Comparison of ENCODE assay signal across 13 mouse cellular contexts in the genomic region with DNA sequence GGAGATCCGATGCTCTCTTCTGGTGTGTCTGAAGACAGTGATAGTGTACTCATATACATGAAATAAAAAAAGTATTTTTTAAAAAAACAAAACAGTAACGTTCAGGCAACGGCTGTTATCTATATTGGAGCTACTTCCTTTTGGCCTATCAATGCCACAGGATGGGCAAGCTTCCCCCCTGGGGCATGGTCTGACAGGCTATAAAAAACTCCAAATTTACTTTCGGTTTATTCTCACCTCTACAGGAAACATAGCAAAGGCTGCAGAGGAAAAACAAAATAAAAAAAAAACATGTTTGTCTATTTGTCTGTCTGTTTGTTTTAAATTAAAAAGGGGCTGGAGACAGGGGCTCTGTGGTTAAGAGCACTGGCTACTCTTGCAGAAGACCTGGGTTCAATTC. TPM values are rescaled to one million over a fixed set of nuclear protein-coding genes. Genes with fewer than 3 reads are reported as not detected.
DNase-seq lines count a peak whose midpoint lies in the region; ATAC-seq and TF ChIP-seq lines count a peak whose summit lies in the region.
"Had no signal": no experiment of that assay in that cellular context is flagged by ENCODE, and none has a peak within 500 bp of the region (broad histone marks: within the 10 kb centered on the region; RNA-seq: fewer than 3 reads in every experiment).

No protein-coding gene starts in this region.

- WGBS in kidney, embryonic 16.5 days = 49% methylated on average over 4 of the region's 4 CpGs
- WGBS in liver, postnatal 0 days (ENCODE audit: insufficient replicate concordance) = 16% methylated on average over 4 of the region's 4 CpGs
- 88% methylated on average over 4 of the region's 4 CpGs for WGBS in midbrain, embryonic 16.5 days
- 84% methylated on average over 4 of the region's 4 CpGs for WGBS in hindbrain, embryonic 14.5 days

- no peak for TF ChIP-seq CTCF in liver, postnatal 0 days (IDR thresholded peaks at IDR 0.05; ENCODE audit: low read depth)

- no peak for TF ChIP-seq EP300 in liver, postnatal 0 days (IDR thresholded peaks at IDR 0.05; ENCODE audit: low read depth)

- H3K9ac ChIP-seq in kidney, embryonic 16.5 days (replicated peaks; ENCODE audit: low read length) = no peak overlapping the region
- 0 out of 2 replicates have a peak overlapping the region, but pooled peaks have one; percentile 10 for H3K9ac ChIP-seq in liver, postnatal 0 days (replicated peaks)
- H3K9ac ChIP-seq in midbrain, embryonic 16.5 days (ENCODE audit: low read depth, low read length) = no peak overlapping the region
- H3K9ac ChIP-seq in hindbrain, embryonic 14.5 days = no peak overlapping the region
- H3K9ac ChIP-seq: heart, embryonic 15.5 days; limb, embryonic 13.5 days had no signal

- H3K27me3 ChIP-seq in kidney, embryonic 16.5 days (ENCODE audit: insufficient read depth, low read length) = peaks cover 6% of the 10 kb centered on the region; the same call in 1 of the 2 replicates
- H3K27me3 ChIP-seq in liver, postnatal 0 days (ENCODE audit: insufficient read depth, low read length) = no peaks in the 10 kb centered on the region
- no peaks in the 10 kb centered on the region for H3K27me3 ChIP-seq in midbrain, embryonic 16.5 days (ENCODE audit: control insufficient read depth, insufficient read depth, low read depth, low read length)
- peaks cover 7% of the 10 kb centered on the region for H3K27me3 ChIP-seq in hindbrain, embryonic 14.5 days (ENCODE audit: control insufficient read depth, insufficient read depth, low read length)
- H3K27me3 ChIP-seq: heart, embryonic 15.5 days had no signal

- no peaks in the 10 kb centered on the region for H3K9me3 ChIP-seq in kidney, embryonic 16.5 days (ENCODE audit: low read length)
- H3K9me3 ChIP-seq in liver, postnatal 0 days (ENCODE audit: low read length) = no peaks in the 10 kb centered on the region
- no peaks in the 10 kb centered on the region for H3K9me3 ChIP-seq in midbrain, embryonic 16.5 days (replicated peaks; ENCODE audit: control insufficient read depth, low read length, poor library complexity, severe bottlenecking)
- H3K9me3 ChIP-seq in hindbrain, embryonic 14.5 days (ENCODE audit: control insufficient read depth, low read length) = no peaks in the 10 kb centered on the region
- H3K9me3 ChIP-seq: heart, embryonic 15.5 days; limb, embryonic 13.5 days; midbrain, embryonic 10.5 days had no signal

- 0 out of 2 replicates have a peak, but pooled peaks cover 2% of the 10 kb centered on the region for H3K4me1 ChIP-seq in kidney, embryonic 16.5 days (ENCODE audit: insufficient read depth, low read length)
- H3K4me1 ChIP-seq in liver, postnatal 0 days (ENCODE audit: insufficient read depth) = peaks cover 40% of the 10 kb centered on the region
- H3K4me1 ChIP-seq in midbrain, embryonic 16.5 days (ENCODE audit: control insufficient read depth, insufficient read depth, low read length) = peaks cover 2% of the 10 kb centered on the region; the same call in 1 of the 2 replicates
- no peaks in the 10 kb centered on the region for H3K4me1 ChIP-seq in hindbrain, embryonic 14.5 days (replicated peaks; ENCODE audit: control insufficient read depth, insufficient read depth, low read length)
- H3K4me1 ChIP-seq: heart, embryonic 15.5 days had no signal

- H3K4me2 ChIP-seq in kidney, embryonic 16.5 days (replicated peaks; ENCODE audit: low read depth, low read length) = no peak overlapping the region
- H3K4me2 ChIP-seq in liver, postnatal 0 days (ENCODE audit: low read depth, low read length) = peak overlapping the region; percentile 57
- no peak overlapping the region for H3K4me2 ChIP-seq in midbrain, embryonic 16.5 days (ENCODE audit: low read length)
- no peak overlapping the region for H3K4me2 ChIP-seq in hindbrain, embryonic 14.5 days (replicated peaks)
- H3K4me2 ChIP-seq: heart, embryonic 15.5 days; limb, embryonic 13.5 days had no signal

- no peak overlapping the region for H3K4me3 ChIP-seq in kidney, embryonic 16.5 days (ENCODE audit: low read length)
- peak overlapping the region; percentile 15 for H3K4me3 ChIP-seq in liver, postnatal 0 days (ENCODE audit: low read depth, low read length)
- no peak overlapping the region for H3K4me3 ChIP-seq in midbrain, embryonic 16.5 days (ENCODE audit: low read depth, low read length)
- no peak overlapping the region for H3K4me3 ChIP-seq in hindbrain, embryonic 14.5 days (replicated peaks; ENCODE audit: low read length)
- H3K4me3 ChIP-seq: heart, embryonic 15.5 days; limb, embryonic 13.5 days; midbrain, embryonic 10.5 days had no signal

- no peak for ATAC-seq in kidney, embryonic 16.5 days (ENCODE audit: low FRiP score, low TSS enrichment)
- ATAC-seq in liver, postnatal 0 days = no peak
- no peak for ATAC-seq in midbrain, embryonic 16.5 days
- no peak for ATAC-seq in hindbrain, embryonic 14.5 days (ENCODE audit: low FRiP score)

- no peaks in the 10 kb centered on the region for H3K36me3 ChIP-seq in kidney, embryonic 16.5 days (ENCODE audit: insufficient read depth, low read length)
- H3K36me3 ChIP-seq in liver, postnatal 0 days (replicated peaks; ENCODE audit: insufficient read depth, low read length) = 0 out of 2 replicates have a peak, but pooled peaks cover 2% of the 10 kb centered on the region
- no peaks in the 10 kb centered on the region for H3K36me3 ChIP-seq in midbrain, embryonic 16.5 days (ENCODE audit: control insufficient read depth, insufficient read depth, low read length)
- H3K36me3 ChIP-seq in hindbrain, embryonic 14.5 days (replicated peaks; ENCODE audit: control insufficient read depth, insufficient read depth) = no peaks in the 10 kb centered on the region
- H3K36me3 ChIP-seq: heart, embryonic 15.5 days; limb, embryonic 13.5 days; midbrain, embryonic 10.5 days had no signal

- DNase-seq in kidney, postnatal 25 days = peak; percentile 30 to 48
- peak; percentile 49 to 55 for DNase-seq in B cell, adult 2 months
- peak; percentile 83 for DNase-seq in MEL-GATA-1-ER (ENCODE audit: extremely low read depth, low read depth)
- no peak for DNase-seq in liver, postnatal 0 days
- DNase-seq in layer of hippocampus, adult 18-20 months (ENCODE audit: low spot score in 2 of 2) = no peak
- DNase-seq in hindbrain, embryonic 14.5 days (ENCODE audit: low spot score) = no peak
- DNase-seq: gastrocnemius, postnatal 10 days; right cerebral cortex, postnatal 14 days had no signal

- no peak overlapping the region for H3K27ac ChIP-seq in kidney, embryonic 16.5 days (ENCODE audit: low read length)
- H3K27ac ChIP-seq in liver, postnatal 0 days (ENCODE audit: low read depth) = peak overlapping the region; percentile 62
- H3K27ac ChIP-seq in midbrain, embryonic 16.5 days (ENCODE audit: low read length) = no peak overlapping the region
- no peak overlapping the region for H3K27ac ChIP-seq in hindbrain, embryonic 14.5 days
- H3K27ac ChIP-seq: heart, embryonic 15.5 days; limb, embryonic 13.5 days; midbrain, embryonic 10.5 days had no signal

RNA-seq across cellular contexts. Expression of a gene that starts 16.7 kb away (rescaled TPM):
- 84.6 and 88.6 TPM in 2 replicates for polyA plus RNA-seq in kidney, embryonic 16.5 days (2015; fragmentation: Nextera tagmentation; extraction: Ambion mirVana)
- 32.1 and 33.8 TPM in 2 replicates for polyA plus RNA-seq in liver, postnatal 0 days (2015; fragmentation: Nextera tagmentation; extraction: Ambion mirVana)
- total RNA-seq in layer of hippocampus, adult 18-20 months (2021) = 10 to 100 TPM; 47.0 to 50.4 TPM
- polyA plus RNA-seq in midbrain, embryonic 16.5 days (2015; fragmentation: Nextera tagmentation; extraction: Ambion mirVana) = 55.9 and 59.0 TPM in 2 replicates
- polyA plus RNA-seq in hindbrain, embryonic 14.5 days (2014; fragmentation: Nextera tagmentation; extraction: Ambion mirVana) = 60.3 and 65.7 TPM in 2 replicates

RNA-seq across cellular contexts. Expression of a gene that starts 23.9 kb away (rescaled TPM):
- polyA plus RNA-seq in kidney, embryonic 16.5 days (2015; fragmentation: Nextera tagmentation; extraction: Ambion mirVana) = 8.2 and 9.6 TPM in 2 replicates
- 108 and 110 TPM in 2 replicates for polyA plus RNA-seq in liver, postnatal 0 days (2015; fragmentation: Nextera tagmentation; extraction: Ambion mirVana)
- total RNA-seq in layer of hippocampus, adult 18-20 months (2021) = 1 to 10 TPM; 3.8 to 5.8 TPM
- 9.4 and 9.6 TPM in 2 replicates for polyA plus RNA-seq in midbrain, embryonic 16.5 days (2015; fragmentation: Nextera tagmentation; extraction: Ambion mirVana)
- 11.5 and 13.8 TPM in 2 replicates for polyA plus RNA-seq in hindbrain, embryonic 14.5 days (2014; fragmentation: Nextera tagmentation; extraction: Ambion mirVana)

RNA-seq across cellular contexts. Expression of a gene that starts 53.8 kb away (rescaled TPM):
- 32.3 and 32.5 TPM in 2 replicates for polyA plus RNA-seq in kidney, embryonic 16.5 days (2015; fragmentation: Nextera tagmentation; extraction: Ambion mirVana)
- polyA plus RNA-seq in liver, postnatal 0 days (2015; fragmentation: Nextera tagmentation; extraction: Ambion mirVana) = 7.3 and 8.6 TPM in 2 replicates
- total RNA-seq in layer of hippocampus, adult 18-20 months (2021) = 10 to 100 TPM; 21.6 to 22.3 TPM
- 18.6 and 19.4 TPM in 2 replicates for polyA plus RNA-seq in midbrain, embryonic 16.5 days (2015; fragmentation: Nextera tagmentation; extraction: Ambion mirVana)
- polyA plus RNA-seq in hindbrain, embryonic 14.5 days (2014; fragmentation: Nextera tagmentation; extraction: Ambion mirVana) = 18.8 and 20.5 TPM in 2 replicates

RNA-seq across cellular contexts. Expression of a gene that starts 54.1 kb away (rescaled TPM):
- 0.66 and 0.99 TPM in 2 replicates for polyA plus RNA-seq in kidney, embryonic 16.5 days (2015; fragmentation: Nextera tagmentation; extraction: Ambion mirVana)
- 0.12 TPM in 1 of 2 replicates, not detected in the other for polyA plus RNA-seq in liver, postnatal 0 days (2015; fragmentation: Nextera tagmentation; extraction: Ambion mirVana)
- 1 to 10 TPM in 1 of 2 experiments, under 1 TPM in 1; 0.94 to 1.1 TPM for total RNA-seq in layer of hippocampus, adult 18-20 months (2021)
- polyA plus RNA-seq in midbrain, embryonic 16.5 days (2015; fragmentation: Nextera tagmentation; extraction: Ambion mirVana) = 1.2 and 1.4 TPM in 2 replicates
- 1.3 and 1.8 TPM in 2 replicates for polyA plus RNA-seq in hindbrain, embryonic 14.5 days (2014; fragmentation: Nextera tagmentation; extraction: Ambion mirVana)

Comparison
In these comparisons a context has a peak if more than half of its experiments do, and no peak if none do; other contexts are left out.
1. DNase-seq: peak in kidney, postnatal 25 days (2 of 2), B cell, adult 2 months (2 of 2) and MEL-GATA-1-ER (single experiment); none in liver, postnatal 0 days (single experiment), layer of hippocampus, adult 18-20 months (0 of 2) and hindbrain, embryonic 14.5 days (single experiment).